Mouse (Mus musculus): ENCODE results near the gene Rab3gap2. TPM values are rescaled to one million over a fixed set of nuclear protein-coding genes. Genes with fewer than 3 reads are reported as not detected.
A peak's percentile ranks its signal among the peaks of the same experiment; 100 is the strongest.

The Rab3gap2 gene
- 51.2 and 53.8 TPM in 2 replicates for polyA plus RNA-seq (2012; rRNA removed)

DNA sequence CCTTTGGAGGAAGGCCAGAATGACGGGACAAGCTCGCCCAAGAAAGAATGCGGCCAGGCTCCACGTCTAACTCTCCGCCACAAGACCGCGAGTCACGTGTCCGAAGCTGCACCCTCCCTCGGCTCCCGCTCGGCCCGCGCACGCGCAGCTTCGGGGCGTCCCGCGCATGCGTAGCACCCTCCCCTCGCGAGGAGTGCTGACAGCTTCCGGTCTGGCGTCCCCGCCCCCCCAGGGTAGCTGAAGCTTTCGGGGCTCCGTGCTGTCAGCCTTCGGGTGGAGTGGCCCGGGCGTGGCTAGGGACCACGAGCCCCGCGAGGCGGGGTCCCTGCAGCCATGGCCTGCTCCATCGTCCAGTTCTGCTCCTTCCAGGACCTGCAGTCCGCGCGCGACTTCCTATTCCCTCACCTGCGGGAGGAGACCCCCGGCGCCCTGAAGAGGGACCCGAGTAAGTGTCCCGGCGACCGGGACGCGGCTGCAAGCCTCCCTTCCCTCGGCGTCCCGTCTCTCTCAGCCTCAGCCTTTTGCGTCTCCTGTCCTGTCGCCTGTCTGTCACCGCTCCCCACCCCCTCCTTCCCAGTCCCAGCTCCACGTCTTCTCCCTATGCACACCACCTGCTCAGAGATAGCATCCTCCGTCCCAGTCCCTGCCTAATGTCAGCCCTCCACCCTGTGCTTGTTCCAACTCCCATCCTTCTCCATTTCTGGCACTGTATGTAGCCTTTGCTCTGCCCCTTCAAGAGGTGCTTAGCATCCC lies at the start of gene Rab3gap2:
TSS of gene Rab3gap2 (plus strand) at position 209 of the 753 bp plus-strand sequence.
- peak; percentile 96 to 99 for DNase-seq (ENCODE audit: extremely low spot score in 1 of 2, low spot score in 1 of 2)

- no peak for DNase-seq (ENCODE audit: extremely low spot score in 1 of 2, low spot score in 1 of 2)
These were observed 30.3 kb upstream of the Rab3gap2 start for GRCm38 (mm10) chr1:185173641-185174040.

DNA sequence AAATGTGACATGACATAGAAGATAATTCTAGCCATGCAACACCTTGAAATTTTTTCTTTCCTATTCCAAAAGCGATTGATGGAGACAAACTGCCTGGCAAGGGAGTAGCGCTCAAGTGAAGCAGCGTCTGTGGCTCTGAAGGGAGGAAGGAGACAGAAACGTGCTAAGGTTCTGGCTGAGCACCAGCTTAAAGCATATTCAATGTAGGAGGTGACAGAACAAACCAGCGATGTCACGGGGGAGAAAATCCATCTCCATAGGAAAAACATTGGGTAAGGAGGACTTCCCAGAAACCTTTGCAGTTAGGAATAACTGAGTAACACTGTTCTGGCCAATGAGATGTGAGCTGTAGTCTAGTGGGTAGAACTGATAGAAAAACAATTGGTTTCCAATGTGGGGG lies 26.1 kb upstream of the Rab3gap2 start:
- peak; percentile 66 to 81 for DNase-seq (ENCODE audit: extremely low spot score in 1 of 2, low spot score in 1 of 2)

DNA sequence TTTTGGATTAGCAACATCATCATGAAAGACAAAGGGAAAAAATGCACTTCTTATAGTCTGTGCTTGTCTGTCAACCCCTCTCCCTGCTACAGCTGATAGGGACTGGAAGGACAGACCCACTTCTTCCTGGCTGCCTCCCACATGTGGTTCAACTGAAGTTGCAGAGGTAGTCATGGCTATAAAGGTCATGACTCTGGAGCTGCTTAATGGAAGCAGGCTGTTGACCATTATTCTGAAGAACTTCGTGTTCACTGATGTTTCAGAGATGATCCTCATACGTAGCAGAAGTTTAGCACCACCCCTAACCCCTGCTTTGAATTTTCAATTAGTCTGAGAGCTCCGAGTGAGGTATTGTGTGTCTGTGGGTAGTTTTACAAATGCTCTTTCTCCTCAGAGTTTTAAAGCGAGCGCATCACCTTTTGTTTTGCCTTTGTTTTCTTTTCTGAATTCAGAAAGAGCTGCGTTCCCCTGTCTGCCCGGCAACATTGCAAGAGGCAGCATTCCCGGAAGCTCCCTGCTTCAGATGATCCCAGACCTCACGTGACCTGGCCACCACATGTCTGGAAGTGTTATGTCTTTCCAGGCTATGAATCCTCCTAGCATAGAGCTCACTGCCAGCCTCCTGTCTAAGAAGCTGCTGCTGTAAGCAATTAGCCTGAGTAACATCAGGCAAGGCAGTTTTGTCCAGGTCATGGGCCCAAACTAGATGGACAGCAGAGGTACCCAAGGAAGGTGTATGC lies 20.2 kb upstream of the Rab3gap2 start:
- no peak for DNase-seq (ENCODE audit: extremely low spot score in 1 of 2, low spot score in 1 of 2)

DNA sequence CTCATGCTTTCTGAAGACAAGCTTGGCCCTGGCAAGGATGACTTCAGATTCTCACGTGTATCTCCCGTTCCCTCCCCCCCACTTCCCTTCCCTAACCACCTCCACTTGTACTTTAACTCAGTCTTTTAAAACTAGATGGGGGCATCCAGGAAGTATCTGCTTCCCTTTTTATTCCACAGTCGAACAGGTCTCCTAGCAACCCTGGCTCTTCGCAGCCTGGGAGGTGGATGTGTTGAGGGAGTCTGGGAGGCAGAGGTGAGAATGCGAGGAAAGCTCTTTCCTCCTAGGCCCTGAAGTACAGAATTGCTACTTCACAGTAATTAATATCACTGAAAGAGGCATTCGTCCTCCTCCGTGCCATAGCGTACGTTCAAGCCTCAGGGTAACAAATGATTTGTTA lies 18.4 kb upstream of the Rab3gap2 start:
- DNase-seq (ENCODE audit: extremely low spot score in 1 of 2, low spot score in 1 of 2) = peak; percentile 78 to 81

DNA sequence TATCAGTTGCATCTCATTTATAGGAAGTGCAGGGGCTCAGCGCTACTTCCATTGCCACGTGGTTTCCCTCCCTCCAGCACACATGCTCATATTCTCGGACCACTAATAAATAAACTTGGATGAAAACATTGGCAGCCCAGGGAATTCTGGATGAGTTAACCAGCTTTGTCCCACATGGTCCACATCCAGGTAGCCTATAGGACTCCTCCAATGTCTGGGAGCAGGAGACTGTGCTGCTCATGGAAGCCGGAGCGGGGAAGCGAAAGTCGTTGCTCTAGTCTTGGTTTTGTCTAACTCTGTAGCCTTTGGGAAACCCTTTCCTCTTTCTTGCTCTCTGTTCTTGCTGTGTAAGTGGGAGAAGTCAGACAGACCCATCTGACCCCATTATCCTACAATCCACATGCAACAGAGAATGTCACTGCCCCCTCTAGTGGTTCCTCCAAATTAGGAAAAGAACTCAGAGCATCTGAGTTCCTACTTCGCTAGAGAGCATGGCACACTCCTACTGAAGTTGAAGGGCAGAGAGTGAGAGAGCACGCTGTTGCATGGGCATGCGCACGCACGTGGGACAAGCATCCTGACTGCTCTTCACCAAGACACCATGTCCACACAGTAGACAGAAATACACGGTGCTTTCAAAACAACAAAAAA lies 16.7 kb upstream of the Rab3gap2 start:
- DNase-seq (ENCODE audit: extremely low spot score in 1 of 2, low spot score in 1 of 2) = peak in 1 of 2 experiments; percentile 86

- DNase-seq (ENCODE audit: extremely low spot score in 1 of 2, low spot score in 1 of 2) = peak in 1 of 2 experiments; percentile 48
These were observed 14.0 kb upstream of the Rab3gap2 start for GRCm38 (mm10) chr1:185189901-185190300.

DNA sequence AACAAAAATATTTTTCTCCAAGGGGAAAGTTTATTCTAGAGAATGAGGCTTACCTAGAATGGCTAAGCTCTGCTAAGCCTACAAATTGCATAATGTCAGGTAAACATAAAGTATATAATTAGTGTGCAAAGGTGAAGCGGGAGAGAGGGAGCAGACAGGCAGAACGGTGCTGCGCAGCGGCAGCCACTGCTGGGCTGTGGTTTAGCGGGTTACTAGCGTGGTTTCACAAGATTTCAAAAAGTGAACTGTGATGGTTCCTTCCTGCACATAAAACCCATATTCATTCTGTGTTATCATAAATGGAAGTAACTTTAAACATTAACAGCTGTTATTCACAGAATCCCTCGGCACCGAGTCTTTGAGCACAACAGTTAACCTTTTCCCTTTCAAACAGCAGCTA lies 11.8 kb upstream of the Rab3gap2 start:
- DNase-seq (ENCODE audit: extremely low spot score in 1 of 2, low spot score in 1 of 2) = no peak

GRCm38 (mm10) chr1:185193509-185193908 lies 10.4 kb upstream of the Rab3gap2 start:
- peak in 1 of 2 experiments; percentile 79 for DNase-seq (ENCODE audit: extremely low spot score in 1 of 2, low spot score in 1 of 2)

- no peak for DNase-seq (ENCODE audit: extremely low spot score in 1 of 2, low spot score in 1 of 2)
These were observed 7.6 kb upstream of the Rab3gap2 start for GRCm38 (mm10) chr1:185196323-185196722.

DNA sequence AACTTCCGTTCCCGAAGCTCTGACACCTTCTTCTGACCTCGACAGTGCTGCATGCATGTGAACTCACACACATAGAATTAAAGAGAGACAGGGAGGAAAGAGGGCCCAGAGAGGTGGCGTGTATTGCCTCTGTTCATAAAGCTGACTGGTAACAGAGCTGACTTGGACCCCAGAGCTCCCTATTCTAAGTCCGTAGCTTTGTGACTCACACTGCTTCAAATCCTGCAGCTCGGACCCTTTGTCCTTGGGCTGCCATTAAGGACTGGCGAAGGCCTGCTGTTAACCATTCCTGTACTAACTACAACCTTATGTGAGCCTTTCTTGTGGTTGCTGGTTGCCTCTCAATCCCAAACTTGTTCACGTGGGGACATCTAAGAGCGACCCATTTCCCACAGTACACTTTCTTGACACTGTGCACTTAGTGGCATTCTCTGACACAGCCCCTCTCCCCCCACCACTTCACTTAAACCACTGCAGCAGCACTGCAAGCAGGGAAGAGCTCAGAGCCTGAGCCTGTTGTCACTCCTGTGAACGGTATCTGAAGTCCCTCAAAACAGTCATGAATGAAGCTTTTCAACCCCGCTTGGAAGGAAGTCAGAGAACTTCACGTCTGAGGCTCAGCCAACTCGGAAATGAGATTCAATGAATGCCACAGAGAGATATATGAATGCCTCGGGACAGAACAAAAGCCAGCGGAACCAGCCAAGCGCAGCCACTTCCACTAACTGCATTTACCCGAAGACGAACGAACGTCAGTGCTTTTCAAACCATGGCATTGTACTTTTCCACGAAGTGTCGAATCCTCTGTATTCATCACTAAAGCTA lies 3.1 kb upstream of the Rab3gap2 start:
- no peak for DNase-seq (ENCODE audit: extremely low spot score in 1 of 2, low spot score in 1 of 2)

- no peak for DNase-seq (ENCODE audit: extremely low spot score in 1 of 2, low spot score in 1 of 2)
These were observed 1.9 kb upstream of the Rab3gap2 start for GRCm38 (mm10) chr1:185201994-185202393.

- peak in 1 of 2 experiments; percentile 34 for DNase-seq (ENCODE audit: extremely low spot score in 1 of 2, low spot score in 1 of 2)
These were observed 565 bp upstream of the Rab3gap2 start for GRCm38 (mm10) chr1:185203196-185203908.

DNA sequence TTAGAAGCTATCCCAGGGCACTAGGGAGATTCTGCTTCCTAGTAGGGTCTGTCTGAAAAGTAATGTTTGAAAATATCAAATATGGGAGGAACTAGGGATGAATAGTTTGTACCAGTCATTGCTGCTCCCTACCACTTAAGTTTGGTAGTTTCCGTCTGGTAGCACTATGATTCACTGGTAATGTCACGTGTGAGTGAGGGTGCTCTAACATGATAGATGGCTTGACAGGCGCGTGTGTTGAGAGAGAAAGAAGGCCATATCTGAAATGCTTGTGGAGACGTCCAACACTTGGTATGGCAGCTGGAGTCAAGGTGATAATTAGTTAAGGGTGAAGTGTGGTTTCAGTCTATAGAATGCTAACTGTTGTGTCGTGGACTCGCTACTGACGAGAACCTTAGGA lies 1.2 kb downstream of the Rab3gap2 start:
- DNase-seq (ENCODE audit: extremely low spot score in 1 of 2, low spot score in 1 of 2) = peak in 1 of 2 experiments; percentile 35

DNA sequence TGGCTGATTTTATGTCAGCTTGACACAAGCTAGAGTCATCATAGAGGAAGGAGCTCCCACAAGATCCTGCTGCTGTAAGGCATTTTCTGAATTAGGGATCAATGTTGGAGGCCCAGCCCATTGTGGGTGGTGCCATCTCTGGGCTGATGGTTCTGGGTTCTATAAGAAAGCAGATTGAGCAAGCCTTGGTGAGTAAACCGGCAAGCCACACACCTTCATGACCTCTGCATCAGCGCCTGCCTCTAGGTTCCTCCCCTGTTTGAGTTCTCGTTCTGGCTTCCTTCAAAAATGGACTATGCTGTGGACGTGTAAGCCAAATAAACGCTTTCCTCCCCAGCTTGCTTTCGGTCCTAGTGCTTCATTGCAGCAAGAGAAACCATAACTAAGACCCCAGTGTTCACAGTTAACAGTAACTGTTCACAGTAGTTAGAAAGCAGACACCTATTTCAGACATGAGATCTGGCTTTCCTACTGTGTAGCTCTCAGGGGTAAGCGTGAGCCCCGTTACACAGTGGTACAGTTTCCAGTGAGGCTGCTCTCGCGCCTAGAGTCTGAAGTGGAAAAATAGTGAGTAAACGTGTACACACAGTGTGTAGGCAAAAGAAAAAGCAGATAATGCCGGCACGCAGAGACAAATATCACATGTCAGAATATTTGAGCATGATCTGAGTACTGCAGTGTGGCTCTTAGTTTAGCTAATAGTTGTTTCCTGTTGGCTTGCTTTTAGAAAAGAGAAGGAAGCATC lies 4.1 kb downstream of the Rab3gap2 start:
- DNase-seq (ENCODE audit: extremely low spot score in 1 of 2, low spot score in 1 of 2) = no peak

DNA sequence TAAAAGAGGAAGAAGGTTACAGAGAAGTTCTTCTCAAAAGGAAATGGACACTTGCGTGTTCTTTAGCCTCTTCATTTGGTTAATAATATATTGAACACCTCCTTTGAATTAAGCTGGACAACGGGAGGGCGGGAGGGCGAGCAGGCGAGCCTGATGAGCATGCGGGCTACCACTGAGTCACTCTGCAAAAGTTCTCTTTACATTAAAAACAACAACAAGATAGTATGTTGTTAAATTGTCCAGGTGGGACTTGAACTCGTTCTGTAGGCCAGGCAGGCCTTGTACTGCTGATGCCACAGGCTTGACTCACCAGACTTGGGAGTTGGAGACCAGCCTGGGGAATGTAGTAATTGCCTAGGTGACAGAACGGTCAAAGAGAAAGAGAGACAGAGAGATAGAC lies 4.8 kb downstream of the Rab3gap2 start:
- DNase-seq (ENCODE audit: extremely low spot score in 1 of 2, low spot score in 1 of 2) = no peak

DNA sequence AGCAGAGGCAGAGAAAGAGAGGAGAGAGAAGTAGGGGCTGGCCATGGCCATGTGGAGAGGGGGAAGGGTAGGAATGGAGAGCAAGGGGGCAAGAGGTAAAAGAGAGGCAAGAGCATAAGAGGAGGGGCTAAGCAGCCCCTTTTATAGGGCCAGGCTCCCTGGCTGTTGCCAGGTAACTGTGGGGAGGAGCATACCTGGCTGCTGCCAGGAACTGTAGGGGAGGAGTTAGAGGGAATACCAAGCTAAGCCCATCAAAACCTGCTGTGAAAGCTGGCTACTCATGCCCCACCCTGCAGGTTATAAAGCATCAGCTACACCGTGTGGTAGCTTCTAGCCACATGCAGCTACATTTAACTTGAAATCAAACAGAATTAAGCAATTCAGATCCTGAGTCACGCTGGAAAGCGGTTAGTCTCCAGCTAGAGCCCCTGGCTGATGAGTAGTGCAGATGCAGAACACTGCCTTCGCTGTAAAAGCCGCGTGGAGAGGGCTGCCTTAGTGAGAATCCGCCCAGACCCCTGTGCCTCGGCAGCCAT lies 5.8 kb downstream of the Rab3gap2 start:
- peak in 1 of 2 experiments; percentile 34 for DNase-seq (ENCODE audit: extremely low spot score in 1 of 2, low spot score in 1 of 2)

GRCm38 (mm10) chr1:185216360-185216759 lies 12.4 kb downstream of the Rab3gap2 start:
- no peak for DNase-seq (ENCODE audit: extremely low spot score in 1 of 2, low spot score in 1 of 2)

DNA sequence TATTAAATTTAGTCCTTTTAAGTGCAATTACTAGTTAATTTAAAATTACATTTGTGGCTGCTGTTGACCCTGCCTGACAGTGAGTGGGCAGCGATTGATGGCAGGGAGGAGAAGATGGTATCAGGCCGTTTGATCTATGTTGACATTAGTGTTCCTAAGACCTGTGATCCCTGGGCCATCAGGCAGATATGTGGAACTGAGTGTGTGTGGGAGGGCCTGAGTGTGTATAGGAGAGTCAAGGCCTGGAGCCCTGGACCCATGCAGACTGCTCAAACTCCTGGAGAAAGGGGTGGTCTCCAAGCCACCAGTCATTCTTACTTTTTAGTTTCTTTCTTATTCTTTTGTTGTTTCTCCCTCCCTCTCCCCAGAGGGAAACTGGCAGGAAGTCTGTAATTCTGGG lies 12.8 kb downstream of the Rab3gap2 start:
- no peak for DNase-seq (ENCODE audit: extremely low spot score in 1 of 2, low spot score in 1 of 2)
